Mouse (Mus musculus): ENCODE results near the gene Trpc2.

DNA sequence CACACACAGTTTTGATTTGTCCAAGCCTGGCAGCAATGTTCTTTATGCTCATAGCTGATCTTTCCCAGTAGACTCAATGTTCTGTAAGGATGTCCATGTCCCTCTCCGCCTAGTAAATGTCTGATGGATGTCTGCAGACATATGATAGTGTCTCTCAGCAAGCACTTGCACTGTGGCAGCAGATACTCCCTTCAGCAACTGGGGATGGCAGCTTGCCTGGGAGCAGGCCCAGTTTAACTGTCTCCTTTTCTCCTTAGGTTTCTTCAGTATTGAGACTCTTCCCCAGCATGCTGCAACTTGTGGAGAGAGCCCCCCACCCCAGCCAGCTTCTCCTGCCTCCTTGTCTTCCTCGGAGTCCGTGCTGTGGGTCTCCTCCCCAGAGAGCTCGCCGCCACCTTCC lies 1.1 kb upstream of the Trpc2 start:
- TF ChIP-seq CTCF (IDR thresholded peaks at IDR 0.05; ENCODE audit: low read depth) (no peak), EP300 (optimal IDR thresholded peaks at IDR 0.05) (no peak)
